Mouse (Mus musculus) kidney, adult 2 months (tissue): ENCODE results near the gene Atxn7l3. TPM values are rescaled to one million over a fixed set of nuclear protein-coding genes. Genes with fewer than 3 reads are reported as not detected.
A peak's percentile ranks its signal among the peaks of the same experiment; 100 is the strongest.

Source experiments
- DNase-seq: peaks from one replicate; pipeline ENCODE4 v3.0.0; 2021
- H3K27ac ChIP-seq: fragments of 200-500 bp; 2 replicates; pipeline ENCODE4 v1.5.1; 2012; ENCODE audit warnings: low read depth, low read length, control low read depth, inconsistent platforms; ENCODE audit not compliant: insufficient read depth
- H3K27me3 ChIP-seq: fragments of 200-500 bp; replicated peaks from 2 replicates; pipeline ENCODE4 v1.6.1; 2012; ENCODE audit warnings: mild to moderate bottlenecking, moderate library complexity, low read length, inconsistent platforms; ENCODE audit not compliant: control insufficient read depth, insufficient read depth
- H3K36me3 ChIP-seq: fragments of 200-500 bp; 2 replicates; pipeline ENCODE4 v1.6.1; 2012; ENCODE audit warnings: mild to moderate bottlenecking, moderate library complexity, low read length, inconsistent platforms; ENCODE audit not compliant: control insufficient read depth, insufficient read depth
- H3K4me1 ChIP-seq: fragments of 200-500 bp; 2 replicates; pipeline ENCODE4 v1.6.1; 2011; ENCODE audit warnings: low read length; ENCODE audit not compliant: control insufficient read depth, insufficient read depth
- H3K4me3 ChIP-seq: fragments of 200-500 bp; 2 replicates; pipeline ENCODE4 v1.5.1; 2011; ENCODE audit warnings: mild to moderate bottlenecking, low read depth, low read length, control low read depth; ENCODE audit not compliant: insufficient read depth
- CTCF ChIP-seq: fragments of 200-500 bp; conservative IDR thresholded peaks from 2 replicates; pipeline ENCODE4 v1.5.1; 2011; ENCODE audit warnings: low read depth, mild to moderate bottlenecking, control low read depth, low read length, moderate library complexity, mixed read lengths; ENCODE audit not compliant: insufficient read depth, insufficient read length
- POLR2A ChIP-seq: fragments of 200-500 bp; IDR thresholded peaks from one replicate; pipeline ENCODE4 v1.6.1; 2011; ENCODE audit warnings: low read depth, low read length, control low read depth
- WGBS: fragments of 180-500 bp; shearing (Covaris S2); methylation state at CpG from one replicate; pipeline ENCODE4 v1.1.7; 2018; 5-methylcytosine and 5-hydroxymethylcytosine counted together
- polyA plus RNA-seq: library from polyadenylated mRNA; depleted of rRNA; stranded (reverse); fragments of >200 nt; gene quantifications from 2 replicates; pipeline ENCODE4 v1.2.3, GENCODE M21; 2012

The Atxn7l3 gene
- polyA plus RNA-seq, 1 experiment: 28.0 TPM

DNA sequence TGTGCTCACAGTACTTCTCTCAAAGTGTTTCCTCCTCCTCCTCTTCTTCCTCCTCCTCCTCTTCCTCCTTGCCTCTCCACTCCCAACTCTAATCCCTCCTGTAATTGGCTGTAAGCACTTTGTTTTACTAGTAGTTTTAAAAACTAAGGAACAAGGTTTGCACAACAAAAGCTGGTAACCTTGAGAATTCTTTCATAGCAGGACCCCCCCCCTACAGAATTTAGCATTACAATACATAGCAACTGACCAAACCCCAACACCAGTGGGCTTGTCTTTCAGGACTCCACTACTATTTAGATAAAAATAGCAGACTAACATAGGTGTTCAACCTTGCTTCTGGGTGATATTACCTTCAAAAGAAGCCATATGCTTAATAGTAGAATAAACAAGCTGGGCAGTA lies 33.1 kb upstream of the Atxn7l3 start:
- no peak for DNase-seq
- TF ChIP-seq CTCF: no peak
- TF ChIP-seq POLR2A: no peak
- no peak overlapping the region for H3K27ac ChIP-seq

DNA sequence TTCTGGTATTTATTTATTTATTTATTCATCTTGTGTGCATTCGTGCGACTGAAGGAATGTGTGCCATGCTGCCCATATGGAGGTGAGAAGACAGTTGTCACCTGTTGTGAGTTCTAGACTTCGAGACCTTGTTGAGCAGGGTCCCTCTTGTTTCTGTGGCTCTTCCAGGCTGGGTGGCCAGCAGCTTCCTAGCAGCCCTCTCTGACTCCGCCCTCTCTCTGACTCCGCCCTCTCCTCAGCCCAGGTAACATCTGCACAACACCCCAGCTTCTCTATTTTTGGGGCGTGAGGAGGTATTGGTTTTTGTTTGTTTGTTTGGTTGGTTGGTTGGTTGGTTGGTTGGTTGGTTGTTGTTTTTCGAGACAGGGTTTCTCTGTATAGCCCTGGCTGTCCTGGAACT lies 31.4 kb upstream of the Atxn7l3 start:
- H3K4me1 ChIP-seq: no peaks in the 10 kb centered on the region
- no peak overlapping the region for H3K27ac ChIP-seq
- no peak for TF ChIP-seq CTCF
- H3K36me3 ChIP-seq: no peaks in the 10 kb centered on the region
- H3K4me3 ChIP-seq: no peak overlapping the region
- no peak for DNase-seq
- WGBS: 88% methylated on average over 7 of the region's 7 CpGs
- H3K27me3 ChIP-seq: no peaks in the 10 kb centered on the region; the same call in 1 of the 2 replicates

More for the DNA sequence above, 33.1 kb upstream of the Atxn7l3 start:
- H3K4me3 ChIP-seq: no peak overlapping the region
- H3K27me3 ChIP-seq: no peaks in the 10 kb centered on the region; the same call in 1 of the 2 replicates
- no peaks in the 10 kb centered on the region for H3K4me1 ChIP-seq
- H3K36me3 ChIP-seq: no peaks in the 10 kb centered on the region

DNA sequence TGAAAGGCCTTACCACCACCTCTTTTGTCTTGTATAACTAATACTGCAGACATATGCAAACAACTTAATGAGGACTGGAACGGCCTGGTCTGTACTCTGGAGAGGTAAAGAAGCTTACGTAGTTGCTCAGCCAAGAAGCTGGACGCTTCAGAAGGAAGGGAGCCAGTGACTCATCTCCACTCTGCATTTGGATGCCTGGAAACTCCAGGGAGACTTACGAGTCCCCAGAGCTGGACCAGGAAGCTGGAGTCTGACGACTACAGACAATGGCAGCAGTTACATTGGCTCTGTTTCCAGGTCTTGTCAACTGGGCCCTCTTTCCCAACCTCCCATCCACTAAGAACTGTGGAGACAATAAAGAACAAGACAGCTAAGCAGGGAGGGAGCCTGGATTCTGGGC lies 30.8 kb upstream of the Atxn7l3 start:
- Histone ChIP-seq H3K27me3 (no peaks in the 10 kb centered on the region; the same call in 1 of the 2 replicates), H3K27ac (no peak overlapping the region), H3K4me1 (no peaks in the 10 kb centered on the region), H3K36me3 (no peaks in the 10 kb centered on the region), H3K4me3 (no peak overlapping the region)
- DNase-seq: no peak
- no peak for TF ChIP-seq POLR2A
- TF ChIP-seq CTCF: no peak
- WGBS: 61% methylated on average over 5 of the region's 5 CpGs

DNA sequence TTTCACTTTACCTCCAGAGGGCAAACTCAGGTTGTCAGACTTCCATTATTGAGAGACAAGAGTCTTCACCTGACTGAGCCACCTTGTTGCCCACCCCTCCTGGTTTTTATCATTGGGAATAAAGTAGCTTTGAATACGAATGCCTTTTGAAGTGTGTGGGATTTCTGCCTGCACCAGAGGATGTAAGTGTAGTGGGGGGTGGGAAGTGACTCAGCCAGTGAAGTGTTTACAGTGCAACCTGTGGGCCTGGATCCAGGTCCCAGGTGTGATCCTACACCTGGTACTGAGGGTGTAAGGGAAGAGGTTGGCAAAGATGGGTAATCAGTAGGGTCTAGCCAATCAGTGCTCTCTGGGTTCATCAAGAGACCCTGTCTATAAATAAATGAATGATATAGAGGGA lies 27.1 kb upstream of the Atxn7l3 start:
- peak; percentile 0 for DNase-seq
- H3K27me3 ChIP-seq: no peaks in the 10 kb centered on the region; the same call in 1 of the 2 replicates
- no peak for TF ChIP-seq POLR2A
- no peak for TF ChIP-seq CTCF
- 87% methylated on average over 1 of the region's 1 CpGs for WGBS
- H3K4me1 ChIP-seq: no peaks in the 10 kb centered on the region
- H3K27ac ChIP-seq: no peak overlapping the region
- no peaks in the 10 kb centered on the region for H3K36me3 ChIP-seq
- no peak overlapping the region for H3K4me3 ChIP-seq

DNA sequence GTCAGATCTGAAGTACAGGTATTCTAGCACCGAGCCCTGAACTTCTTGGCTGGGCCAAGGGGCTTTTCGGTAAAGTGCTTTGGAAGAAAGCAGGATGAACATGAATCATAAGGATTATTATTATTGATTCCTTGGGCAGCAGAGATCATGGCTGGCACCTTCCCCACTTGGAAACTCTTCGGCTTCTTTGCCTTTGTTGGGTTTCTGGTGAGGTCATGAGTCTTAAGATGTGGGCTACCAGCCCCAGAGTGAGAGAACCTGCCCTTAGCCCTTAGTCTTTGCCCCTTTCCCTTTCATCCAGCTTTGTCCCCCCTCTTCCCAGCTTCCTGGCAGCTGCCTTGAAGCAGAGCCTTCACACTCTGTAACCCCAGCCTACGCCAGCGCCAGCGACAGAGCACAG lies 25.5 kb upstream of the Atxn7l3 start:
- Histone ChIP-seq H3K27me3 (no peaks in the 10 kb centered on the region), H3K4me1 (no peaks in the 10 kb centered on the region), H3K4me3 (no peak overlapping the region), H3K27ac (no peak overlapping the region), H3K36me3 (no peaks in the 10 kb centered on the region)
- no peak for TF ChIP-seq POLR2A
- no peak for TF ChIP-seq CTCF
- DNase-seq: peak; percentile 0
- WGBS: 91% methylated on average over 6 of the region's 6 CpGs

DNA sequence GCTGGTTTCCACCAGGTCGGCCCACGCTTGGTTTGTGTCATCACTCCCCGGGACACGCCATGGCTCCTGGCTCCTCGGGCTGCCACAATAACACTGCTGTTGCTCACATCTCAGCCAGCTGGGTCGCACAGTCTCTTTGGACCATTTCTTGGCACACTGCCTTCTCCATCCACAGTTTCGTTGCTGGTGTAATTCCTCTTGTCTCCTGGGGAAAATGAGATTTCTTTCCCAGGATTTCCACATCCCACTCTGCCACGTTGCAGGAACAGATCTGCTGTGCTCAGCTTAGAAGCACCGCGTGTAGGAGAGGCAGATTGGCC lies 24.2 kb upstream of the Atxn7l3 start:
- H3K27ac ChIP-seq: peak overlapping the region; percentile 79
- WGBS: 12% methylated on average over 10 of the region's 10 CpGs
- TF ChIP-seq POLR2A (no peak), CTCF (no peak)
- H3K4me1 ChIP-seq: 0 out of 2 replicates have a peak, but pooled peaks cover 6% of the 10 kb centered on the region
- peak; percentile 74 for DNase-seq
- H3K4me3 ChIP-seq: peak overlapping the region; percentile 35
- no peaks in the 10 kb centered on the region for H3K27me3 ChIP-seq
- no peaks in the 10 kb centered on the region for H3K36me3 ChIP-seq

DNA sequence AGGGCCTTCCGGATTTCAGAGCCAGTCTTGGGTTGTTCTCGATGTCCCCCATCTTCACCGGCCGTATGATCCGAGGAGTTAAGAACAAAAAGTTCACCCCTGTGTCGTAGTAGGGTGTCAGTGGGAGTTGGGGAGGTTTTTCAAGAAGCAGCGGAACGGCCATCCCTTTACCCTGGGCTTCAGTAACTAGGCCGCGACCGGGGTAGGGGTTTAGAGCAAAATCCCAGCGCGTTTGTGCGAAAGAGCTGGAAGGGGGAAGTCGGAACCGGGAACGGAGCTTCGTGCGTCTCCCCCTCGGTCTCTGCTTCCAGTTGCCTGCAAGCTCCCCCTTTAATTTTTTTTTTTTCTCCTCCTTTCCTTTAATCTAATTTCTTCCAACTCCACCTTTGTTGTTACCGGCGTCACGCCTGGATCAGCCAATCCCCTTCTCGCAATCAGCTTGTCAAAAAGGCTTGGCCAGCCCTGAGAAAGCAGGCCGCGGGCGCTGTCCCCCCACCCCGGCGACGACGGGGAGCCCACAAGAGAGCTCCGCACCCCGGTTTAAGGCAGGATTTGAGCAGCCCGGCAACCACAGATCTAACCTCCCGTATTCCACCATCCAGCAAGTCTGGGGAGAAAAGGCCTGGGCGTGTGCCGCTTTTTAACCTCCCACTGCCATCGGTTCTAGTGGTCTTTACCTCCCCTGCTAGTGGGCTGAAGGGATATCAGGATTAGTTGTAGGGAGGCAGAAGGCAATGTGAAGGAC lies 23.7 kb upstream of the Atxn7l3 start:
- TF ChIP-seq CTCF (no peak), POLR2A (peak; percentile 90)
- peak; percentile 94 for DNase-seq
- Histone ChIP-seq H3K4me3 (peak overlapping the region; percentile 56), H3K36me3 (no peaks in the 10 kb centered on the region), H3K27ac (peak overlapping the region; percentile 85), H3K4me1 (0 out of 2 replicates have a peak, but pooled peaks cover 11% of the 10 kb centered on the region), H3K27me3 (no peaks in the 10 kb centered on the region)
- WGBS: under 1% methylated on average over 38 of the region's 38 CpGs

DNA sequence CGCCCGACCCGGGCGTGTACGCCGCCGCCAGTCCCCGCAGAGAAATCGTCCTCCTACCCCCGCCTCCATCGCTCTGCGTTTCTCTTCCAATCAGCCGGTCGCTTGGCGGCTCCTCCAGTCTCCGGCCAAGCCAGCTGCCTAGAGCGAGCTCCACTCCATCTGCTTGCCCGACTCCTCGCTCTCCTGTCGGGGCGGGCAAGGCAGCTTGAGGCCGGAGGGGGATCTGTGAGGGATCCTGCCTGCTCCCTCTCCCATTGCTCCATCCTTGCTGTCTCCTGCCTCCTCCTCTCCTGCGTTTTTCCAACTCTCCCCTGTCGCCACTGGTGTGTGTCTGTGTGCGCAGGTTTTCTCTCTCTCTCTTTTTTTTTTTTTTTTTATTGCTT lies 23.0 kb upstream of the Atxn7l3 start, which contains the start of gene Ubtf:
TSS of gene Ubtf (minus strand) at position 333 of the 383 bp plus-strand sequence.
- 1% methylated on average over 25 of the region's 25 CpGs for WGBS
- no peaks in the 10 kb centered on the region for H3K36me3 ChIP-seq
- peak within 1 kb of the TSS; percentile 95 for H3K4me3 ChIP-seq
- 0 out of 2 replicates have a peak, but pooled peaks cover 11% of the 10 kb centered on the region for H3K4me1 ChIP-seq
- peak within 1 kb of the TSS; percentile 94 for H3K27ac ChIP-seq
- peak; percentile 13 for TF ChIP-seq POLR2A
- no peak for TF ChIP-seq CTCF
- H3K27me3 ChIP-seq: no peaks in the 10 kb centered on the region
- DNase-seq: peak; percentile 88
